Mouse (Mus musculus) bone marrow macrophage, adult 2 months (primary cell): ENCODE measurements around the gene Cyp4f14.

Experiments used
- CTCF ChIP-seq: IDR thresholded peaks from 2 replicates; pipeline ENCODE4 v1.5.1; 2012; ENCODE audit warnings: low read depth, mild to moderate bottlenecking, low read length, moderate library complexity
- POLR2A ChIP-seq: IDR thresholded peaks from 2 replicates; pipeline ENCODE4 v1.6.1; 2012; ENCODE audit warnings: mild to moderate bottlenecking, low read depth, low read length, borderline replicate concordance

DNA sequence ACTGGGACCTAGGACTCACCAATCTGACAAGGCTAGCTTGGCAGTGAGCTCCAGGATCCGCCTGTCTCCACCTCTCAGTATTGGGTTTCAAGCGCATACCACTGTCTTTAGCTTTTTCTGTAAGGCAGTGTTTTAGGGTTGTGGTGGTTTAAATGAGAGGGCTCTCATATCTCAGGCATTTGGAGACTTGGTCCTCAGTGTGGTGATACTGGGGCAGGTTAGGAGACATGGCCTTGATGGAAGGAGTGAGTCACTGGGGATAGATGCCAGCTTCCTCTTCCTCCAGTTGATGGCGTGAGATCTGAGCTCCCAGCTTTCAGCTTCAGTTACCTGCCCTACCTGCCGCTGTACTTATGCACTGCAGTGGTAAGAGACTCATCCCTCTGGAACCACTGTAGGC is 22.7 kb upstream of the Cyp4f14 start:
- TF ChIP-seq CTCF (no peak), POLR2A (no peak)
